Mouse (Mus musculus) brain, adult 10 weeks (tissue): Measurements from ENCODE around the gene Gja5. TPM values are rescaled to one million over a fixed set of nuclear protein-coding genes. Genes with fewer than 3 reads are reported as not detected.

Source experiments
- polyA plus RNA-seq: library from polyadenylated mRNA; stranded (reverse); fragments of 350-450 nt; fragmentation: Illumina TruSeq; extraction: RNeasy Lipid Tissue Mini Kit (QIAGEN cat#74804); gene quantifications from one replicate; pipeline ENCODE4 v1.2.3, GENCODE M21; 2015; ENCODE audit warnings: low read depth, low replicate concordance

Gene Gja5
- polyA plus RNA-seq, result 0.27 TPM

GRCm38 (mm10) chr3:96904393-96904792 lies at the start of gene Gja5:
TSS of gene Gja5 (plus strand) at chr3:96904693.

GRCm38 (mm10) chr3:96904851-96905541 lies 503 bp downstream of the Gja5 start, which contains the start of gene Gpr89:
TSS of gene Gpr89 (minus strand) at chr3:96905346.

GRCm38 (mm10) chr3:96925920-96926319 lies 21.4 kb downstream of the Gja5 start, which contains the start of gene Gja8:
TSS of gene Gja8 (minus strand) at chr3:96926020.

Other genes with a start within 250 kb of the Gja5 start
- gene Ankrd35, start 234.6 kb upstream of the Gja5 start, polyA plus RNA-seq, result 6.8 TPM
- gene Pias3, start 208.3 kb upstream of the Gja5 start, polyA plus RNA-seq, result 23.9 TPM
- gene Nudt17, start 196.1 kb upstream of the Gja5 start, polyA plus RNA-seq, result 13.2 TPM
- gene Polr3c, start 177.1 kb upstream of the Gja5 start, polyA plus RNA-seq, result 28.5 TPM
- gene Rnf115, start 177.0 kb upstream of the Gja5 start, polyA plus RNA-seq, result 60.1 TPM
- gene Pdzk1, start 75.4 kb upstream of the Gja5 start, polyA plus RNA-seq, result not detected
- not detected for gene Cd160, start 75.3 kb upstream of the Gja5 start, polyA plus RNA-seq
- 29.8 TPM for gene Gpr89, start 653 bp downstream of the Gja5 start, polyA plus RNA-seq
- not detected for gene Gja8, start 21.3 kb downstream of the Gja5 start, polyA plus RNA-seq